Mouse (Mus musculus) heart, adult 9 months (tissue): ENCODE measurements around the gene Zic4.

Source experiments
- DNase-seq, 2 experiments: peaks; one replicate each; pipeline ENCODE4 v3.0.0; 2022; ENCODE audit warnings: low spot score in 2 of 2

The Zic4 gene

DNA sequence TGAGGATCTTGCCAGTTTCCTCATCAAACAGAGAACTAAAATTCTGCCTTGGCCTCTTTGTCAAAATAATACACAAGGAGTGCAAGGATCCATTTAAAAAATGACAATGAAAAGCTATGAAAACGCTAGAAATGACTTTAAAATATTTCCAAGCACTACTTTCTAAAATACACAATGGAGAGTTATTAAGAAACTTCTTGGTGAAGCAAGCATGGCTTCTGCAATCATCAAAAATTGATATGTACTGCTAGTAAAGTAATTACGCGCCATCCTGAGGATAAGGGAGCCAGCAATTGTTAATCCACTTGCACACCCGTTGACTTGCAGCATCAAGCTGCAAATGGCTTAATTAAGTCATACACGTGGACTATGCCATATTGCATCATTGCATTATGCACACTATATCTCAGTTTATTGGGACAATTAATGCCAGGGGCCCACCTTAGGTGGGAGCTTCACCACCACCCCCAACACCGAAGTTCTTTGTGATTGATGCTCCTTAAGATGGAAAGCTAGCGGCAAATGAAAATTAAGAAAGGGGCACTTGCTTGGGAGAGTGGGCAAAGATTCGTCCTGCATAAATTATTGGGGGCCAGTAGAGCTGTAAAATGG, 38.4 kb downstream of the Zic4 start:
- no peak for DNase-seq

DNA sequence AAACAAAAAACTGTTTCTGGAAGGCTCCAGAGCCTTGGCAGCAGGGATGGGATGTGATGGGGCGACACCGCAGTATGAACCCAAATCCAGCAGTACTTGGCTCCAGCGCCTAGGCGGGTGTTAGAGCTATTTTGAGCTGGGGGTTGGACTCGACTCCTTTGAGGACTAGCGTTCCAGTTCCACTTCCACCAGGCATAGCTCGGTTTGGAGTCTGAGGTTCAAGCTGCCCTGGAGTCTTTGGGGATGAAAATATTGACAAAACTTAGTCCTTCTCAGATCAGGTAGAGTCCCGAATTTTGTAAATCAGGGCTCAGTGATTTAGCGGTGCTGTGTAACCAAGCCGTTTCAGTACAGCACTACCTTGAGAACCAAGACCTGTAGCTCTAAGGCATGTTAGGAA, 39.3 kb downstream of the Zic4 start:
- no peak for DNase-seq

DNA sequence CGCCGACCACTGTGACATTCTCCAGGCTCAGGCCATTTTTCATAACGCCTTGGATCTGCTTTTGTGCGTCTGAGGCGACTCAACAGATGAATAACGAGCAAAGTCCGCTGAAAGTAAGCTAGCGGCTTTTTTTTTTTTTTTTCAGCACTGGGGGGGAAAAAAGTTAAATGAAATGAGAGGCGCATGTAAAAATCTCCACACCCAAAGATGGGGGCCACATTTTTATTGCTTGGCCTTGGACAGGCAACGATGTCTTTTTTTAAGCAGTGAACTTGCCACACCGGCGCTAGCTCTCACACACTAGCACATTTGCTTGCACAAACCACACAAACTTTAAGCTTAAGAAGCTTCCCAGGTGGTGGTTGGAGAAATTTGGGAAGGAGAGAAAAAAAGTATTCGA, 42.0 kb downstream of the Zic4 start:
- no peak for DNase-seq

DNA sequence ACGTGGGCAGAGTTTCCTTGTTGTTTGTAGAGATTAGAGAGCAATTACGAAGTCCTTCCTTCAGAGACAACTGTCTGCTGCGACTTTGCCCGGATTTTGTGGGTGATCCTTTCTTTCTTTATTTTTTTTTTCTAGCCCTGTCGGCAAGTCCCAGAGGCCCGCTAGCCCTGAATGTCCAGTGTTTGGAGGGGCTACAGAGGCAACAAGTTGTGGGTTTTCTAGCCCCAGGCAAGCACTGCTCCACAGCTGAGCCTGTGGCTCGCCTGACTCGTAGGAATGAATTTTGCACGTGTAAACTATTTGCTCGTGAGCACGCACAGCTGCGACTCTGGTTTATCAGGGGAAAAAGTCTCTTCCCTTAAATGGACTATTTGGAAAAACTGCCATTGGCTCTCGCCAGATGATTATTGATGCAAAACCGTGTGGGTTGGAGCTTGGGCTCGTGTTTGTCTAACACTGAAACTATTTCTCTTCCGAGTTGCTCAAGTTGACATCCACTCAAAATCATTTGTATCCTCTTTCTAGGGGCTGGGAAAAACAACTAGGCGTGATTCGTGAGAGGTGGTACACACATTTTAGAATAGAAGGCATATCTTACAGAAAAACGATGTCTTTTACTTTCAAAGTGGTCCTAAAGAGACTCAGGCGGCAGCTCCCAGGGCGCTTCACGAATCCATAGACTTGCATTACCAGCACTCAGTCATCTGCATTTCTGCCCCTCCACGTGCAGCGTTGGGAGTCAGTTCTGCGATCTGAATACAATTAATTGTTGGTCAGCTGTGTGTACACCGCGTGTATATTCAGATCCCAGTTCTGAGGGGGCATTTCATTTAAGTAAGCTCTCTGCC, 42.9 kb downstream of the Zic4 start:
- no peak for DNase-seq

DNA sequence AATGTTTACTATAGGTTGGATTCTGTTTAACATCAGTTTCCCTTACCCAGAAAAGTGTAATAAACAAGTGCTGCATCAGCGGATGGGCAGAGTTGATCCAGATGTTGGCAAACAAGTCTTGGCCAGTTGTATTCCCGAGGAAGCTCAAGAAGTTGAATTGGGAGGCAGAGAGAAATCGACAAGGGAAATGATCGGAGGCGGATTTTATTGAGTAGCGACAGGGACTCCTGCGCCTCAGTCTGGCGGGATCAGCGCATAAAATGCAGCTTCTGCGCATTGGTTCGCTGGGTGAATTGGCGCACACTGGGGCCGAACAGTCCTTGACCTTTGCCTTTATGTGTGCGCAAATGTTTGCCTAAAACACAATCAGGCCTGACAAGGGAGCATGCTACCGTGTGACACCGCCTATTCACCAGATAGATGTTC, 43.6 kb downstream of the Zic4 start:
- no peak for DNase-seq

DNA sequence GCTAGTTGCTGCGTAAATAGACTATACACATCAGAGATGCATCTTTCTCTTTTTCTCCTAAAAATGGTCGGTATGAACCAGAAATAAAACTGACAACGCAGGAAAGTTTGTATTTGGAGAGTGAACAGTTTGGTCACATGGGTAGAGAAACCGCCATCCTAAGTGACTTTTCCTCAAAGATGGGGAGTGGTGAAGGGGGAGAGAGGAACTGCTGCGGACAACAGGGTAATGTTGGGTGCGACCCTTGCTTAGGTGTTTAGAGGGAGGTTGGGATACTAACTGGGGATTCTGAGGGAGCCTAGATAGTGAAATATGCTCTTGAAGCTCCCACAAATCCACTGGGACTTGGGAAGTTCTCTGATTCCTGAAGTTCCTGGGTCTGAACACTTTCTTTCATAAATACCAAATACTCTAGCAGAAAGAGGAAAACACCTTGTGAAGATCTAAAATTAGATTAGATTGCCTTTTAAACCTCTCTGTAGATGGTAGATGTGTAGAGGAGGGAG, 44.1 kb downstream of the Zic4 start:
- DNase-seq, result no peak

DNA sequence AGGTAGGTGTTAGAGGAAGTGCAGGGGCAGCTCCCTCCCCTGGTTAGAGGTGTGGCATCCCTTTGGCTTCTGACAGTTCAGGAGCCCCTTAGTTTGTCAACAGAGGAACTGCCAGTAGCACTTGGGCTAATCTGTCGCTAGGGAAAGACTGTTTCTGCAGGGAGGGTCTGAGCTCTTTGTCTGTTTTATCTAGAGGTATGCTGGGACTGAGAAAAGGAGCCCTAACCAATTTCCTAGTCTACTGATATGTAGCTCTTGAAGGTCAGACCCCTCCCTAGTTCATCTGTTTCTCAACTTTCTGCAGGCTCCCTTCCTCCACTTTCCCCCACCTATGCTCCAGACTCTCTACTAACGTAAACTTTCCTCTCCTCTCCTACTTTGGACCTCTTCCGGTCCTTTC, 47.6 kb downstream of the Zic4 start:
- DNase-seq, result no peak

DNA sequence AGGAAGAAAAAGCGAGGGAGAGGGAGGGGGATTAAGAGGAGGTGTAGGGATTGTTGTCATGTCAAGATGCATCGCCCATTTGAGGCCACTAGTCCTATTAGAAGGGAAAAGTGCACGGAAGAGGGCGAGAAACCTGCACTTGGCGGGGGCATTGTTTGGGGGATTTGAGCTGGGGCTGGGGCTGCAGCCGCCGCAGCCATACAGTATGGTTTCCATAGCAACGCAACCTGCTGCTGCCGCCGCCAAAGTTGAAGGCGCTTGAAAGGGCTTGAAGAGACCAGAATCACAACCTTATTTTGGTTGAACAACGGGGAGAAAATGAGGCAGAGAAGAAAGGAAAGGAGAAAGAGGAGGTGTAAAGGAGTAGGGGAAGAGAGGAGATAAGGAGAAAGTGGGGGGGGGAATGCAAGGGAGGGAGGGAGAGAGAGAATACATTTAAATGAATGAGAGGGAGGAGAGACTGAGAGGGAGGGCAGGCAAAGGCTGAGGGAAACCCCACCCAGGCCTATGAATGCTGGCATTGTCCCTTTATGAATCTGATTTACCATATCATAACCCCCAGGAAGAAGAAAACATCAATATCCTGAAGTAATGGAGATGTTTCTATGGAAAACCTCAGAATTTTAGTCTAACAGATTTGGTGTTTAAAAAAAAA, 51.9 kb downstream of the Zic4 start:
- no peak for DNase-seq

DNA sequence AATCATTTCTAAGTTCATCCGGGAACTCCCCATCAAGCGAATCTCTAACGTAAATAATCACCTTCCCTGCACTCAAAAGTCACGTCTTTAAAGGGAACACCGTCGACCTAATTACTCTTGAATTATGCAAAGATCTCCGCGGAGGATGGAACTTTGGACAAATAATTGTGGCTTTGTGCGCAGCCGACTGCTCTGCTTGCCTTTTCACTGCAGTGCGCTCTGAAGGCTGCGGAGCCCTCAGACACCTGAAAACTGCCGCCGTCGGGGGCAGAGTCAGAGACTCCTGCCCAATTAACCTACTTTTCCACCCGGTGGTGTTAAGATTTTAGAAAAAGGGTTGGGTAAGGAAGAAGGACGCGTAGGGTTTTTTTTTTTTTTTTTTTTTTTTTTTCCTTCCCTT, 58.2 kb downstream of the Zic4 start:
- DNase-seq, result no peak
